Mouse (Mus musculus): Measurements from ENCODE around the gene Arf6.

Arf6 gene

DNA sequence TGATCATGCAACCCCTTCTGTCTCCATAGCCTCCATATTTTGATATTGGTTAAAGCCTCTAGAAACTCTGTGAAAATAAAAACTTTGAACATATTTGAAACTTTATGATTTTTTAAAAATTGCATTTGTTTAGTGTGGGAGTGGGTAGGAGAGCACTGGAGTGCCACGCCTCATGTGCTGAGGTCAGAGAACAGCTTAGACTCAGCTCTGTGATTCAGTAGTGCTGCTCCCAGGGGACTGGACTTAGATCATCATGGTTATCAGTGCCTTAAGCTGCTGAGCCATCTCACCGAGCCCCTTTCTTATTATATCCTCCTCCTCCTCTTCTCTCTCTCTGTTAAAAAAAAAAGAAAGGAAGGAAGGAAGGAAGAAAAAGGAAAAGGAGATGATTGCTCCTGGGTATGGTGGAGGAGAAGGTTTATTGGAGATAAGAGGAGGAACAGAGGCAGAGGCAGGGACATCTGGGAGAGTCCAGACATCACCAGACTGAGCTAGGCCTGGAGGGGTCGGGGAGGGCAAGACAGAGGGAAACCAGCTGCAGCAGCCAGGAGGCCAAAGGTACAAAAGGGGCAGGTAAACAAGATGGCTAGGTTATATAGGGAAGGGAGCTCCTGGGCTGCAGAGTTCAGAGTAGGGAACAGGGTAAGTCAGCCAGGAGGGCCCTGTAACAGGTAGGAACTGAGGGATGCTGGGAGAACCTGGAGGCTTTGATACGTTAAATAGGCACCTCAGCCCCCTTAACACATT, 43.0 kb downstream of the Arf6 start:
- no peak for DNase-seq

DNA sequence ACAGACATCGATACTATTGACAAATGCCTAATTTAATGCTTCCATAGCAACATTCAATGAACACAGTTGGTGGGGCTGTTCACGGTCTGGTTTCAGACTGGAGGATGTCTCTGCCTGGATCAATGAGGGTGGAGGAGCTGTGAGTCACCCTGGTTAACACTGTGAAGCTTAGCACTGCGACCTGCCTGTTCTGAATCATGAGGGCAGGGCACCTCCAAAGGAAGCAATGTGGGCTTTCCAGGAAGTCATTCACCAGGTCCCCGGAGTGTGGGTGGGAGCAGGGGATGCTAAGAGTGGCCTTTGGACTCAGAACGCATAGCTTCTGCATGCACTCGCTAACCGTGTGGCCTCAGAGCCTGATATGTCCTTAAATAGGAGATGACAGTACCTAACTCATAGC, 44.8 kb downstream of the Arf6 start:
- DNase-seq, result no peak

DNA sequence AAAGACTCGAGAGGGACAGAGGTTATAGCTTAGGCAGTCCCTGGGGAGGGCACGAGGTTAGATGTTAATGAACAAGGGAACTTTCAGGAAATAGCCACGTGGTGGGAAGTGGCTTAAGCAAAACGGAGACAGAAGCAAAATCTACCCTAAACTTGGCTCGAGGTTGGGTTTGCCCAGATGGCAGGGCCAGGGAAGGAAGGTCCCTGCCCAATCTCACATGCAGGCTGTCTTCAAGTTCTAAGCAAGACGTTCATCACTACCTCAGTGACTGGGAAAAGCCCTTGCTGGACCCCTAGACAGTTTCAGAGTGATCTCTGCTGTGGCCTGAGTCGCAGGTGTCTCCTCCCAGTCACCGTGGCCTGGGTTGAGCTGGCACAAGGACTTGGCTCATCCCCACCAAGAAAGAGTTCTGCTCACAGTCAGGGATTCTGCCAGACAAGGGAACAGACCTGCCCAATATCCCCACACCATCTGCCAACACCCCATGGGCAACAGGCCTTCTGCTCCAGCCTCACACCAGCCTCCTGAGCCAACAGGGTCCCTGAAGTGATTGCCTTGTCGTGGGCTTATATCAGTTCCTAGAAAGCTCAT, 45.8 kb downstream of the Arf6 start:
- no peak for DNase-seq

DNA sequence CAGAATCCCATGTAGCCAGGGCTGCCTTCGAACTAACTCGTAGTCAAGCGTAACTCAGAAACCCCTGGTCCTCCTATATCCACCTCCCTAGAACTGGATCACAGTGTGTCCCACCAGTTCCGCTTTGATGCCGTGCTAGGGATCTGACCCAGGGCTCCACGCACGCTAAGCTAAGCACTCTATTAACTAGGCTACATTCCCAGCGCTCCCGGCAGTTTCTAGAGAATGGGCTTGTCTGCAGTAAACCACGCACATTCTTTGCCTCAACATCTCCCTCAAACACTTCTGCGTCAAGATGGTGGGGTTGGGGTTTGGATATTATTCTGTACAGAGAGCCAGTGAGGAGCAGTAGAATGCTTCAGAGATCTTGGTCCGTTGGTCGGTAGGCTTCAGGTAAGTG, 46.7 kb downstream of the Arf6 start:
- DNase-seq, result no peak

DNA sequence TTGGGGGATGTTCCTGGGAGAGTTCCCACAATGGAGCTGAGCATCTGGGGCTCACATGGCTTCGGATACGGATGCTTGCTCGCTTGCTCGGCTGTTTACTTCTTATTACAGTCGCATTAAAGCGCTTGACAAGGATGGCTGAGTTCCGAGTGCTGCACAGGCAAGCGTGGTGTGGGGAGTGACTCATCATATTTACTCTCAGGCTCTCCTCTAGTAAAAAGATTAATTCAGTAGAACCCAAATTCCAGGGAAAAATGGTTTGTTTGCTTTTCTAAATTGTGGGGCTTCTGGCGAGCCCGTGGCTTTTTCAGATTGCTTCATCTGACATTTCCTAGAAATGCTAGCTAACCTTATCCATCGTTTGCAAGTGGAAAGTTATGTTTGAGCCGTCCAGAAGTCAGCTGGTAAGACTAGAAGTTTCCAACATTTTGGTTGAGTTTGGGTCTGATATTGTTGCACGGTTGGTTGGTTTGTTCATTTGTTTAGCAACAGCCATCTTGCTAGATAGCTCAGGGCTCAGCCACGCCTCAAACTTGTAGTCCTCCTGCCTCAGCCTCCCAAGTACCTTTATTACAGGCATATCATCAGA, 47.2 kb downstream of the Arf6 start:
- DNase-seq, result no peak

DNA sequence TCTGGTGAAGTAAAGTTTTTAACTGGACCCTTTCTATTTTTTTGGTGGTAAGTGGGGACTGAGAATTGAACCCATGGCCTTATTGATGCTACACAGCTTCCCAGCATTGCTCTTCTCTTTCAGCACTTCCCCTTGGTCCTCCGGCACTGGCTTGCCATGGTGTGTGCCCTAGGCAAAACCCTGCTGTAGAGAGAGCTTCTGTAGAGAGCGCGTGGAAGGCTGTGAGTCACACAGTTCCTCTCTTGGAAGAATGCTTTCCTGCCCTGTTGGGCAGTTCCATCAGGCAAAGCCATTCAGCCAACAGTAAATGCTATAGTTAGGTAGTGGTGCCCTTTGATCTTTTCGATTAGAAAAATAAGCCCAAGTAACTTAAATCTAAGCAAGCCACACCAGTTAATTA, 47.7 kb downstream of the Arf6 start:
- DNase-seq, result no peak

DNA sequence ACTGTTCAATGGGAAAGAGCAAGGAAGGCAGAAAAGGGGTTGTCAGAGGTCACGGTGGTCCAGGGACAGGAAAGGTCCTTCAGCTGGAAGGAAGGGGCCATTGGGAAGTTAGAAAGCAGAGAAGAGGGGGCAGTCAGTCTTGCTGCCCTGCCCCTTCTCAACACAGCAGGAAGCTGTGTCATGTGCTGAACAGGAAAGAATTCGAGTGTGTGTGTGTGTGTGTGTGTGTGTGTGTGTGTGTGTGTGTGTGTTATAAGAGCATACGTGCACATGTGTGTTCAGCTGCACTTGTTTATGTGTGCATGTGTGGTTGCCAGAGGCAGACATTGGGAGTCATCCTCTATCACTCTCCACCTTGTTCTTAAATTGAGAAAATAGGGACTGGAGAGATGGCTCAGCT, 48.8 kb downstream of the Arf6 start:
- no peak for DNase-seq

DNA sequence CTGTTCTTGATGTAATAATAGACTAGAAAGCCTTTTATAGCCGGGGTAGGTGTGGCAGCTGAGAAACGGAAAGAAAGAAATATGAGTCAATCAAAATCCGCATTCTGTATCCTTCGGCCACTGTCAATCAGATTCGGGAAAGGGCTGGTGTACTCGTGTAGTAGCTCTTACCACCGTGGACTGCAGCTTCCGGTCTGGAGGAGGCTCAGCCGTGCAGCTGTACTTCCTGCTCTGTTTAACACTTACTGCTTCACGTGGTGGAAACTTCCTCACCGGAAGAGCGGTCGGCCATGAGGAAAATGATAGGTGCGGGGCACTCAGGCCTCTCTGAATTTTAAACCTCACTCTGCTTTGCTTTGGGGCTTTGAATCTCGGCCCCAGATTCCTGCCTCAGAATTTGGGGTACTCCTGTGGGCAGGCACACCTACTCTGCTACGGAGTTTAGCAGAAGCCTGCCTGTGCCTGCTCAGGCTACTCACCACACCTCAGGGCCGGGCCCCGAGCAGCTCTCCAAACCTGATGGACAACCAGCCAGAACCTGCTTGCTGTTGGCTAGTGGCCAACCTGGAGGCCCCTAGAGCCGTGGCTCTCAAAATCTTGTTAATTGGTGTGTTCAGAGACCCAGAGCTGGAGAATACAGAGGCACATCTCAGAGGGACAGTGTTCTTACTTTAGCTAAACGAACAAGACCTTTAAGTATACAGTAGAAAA, 51.0 kb downstream of the Arf6 start:
- no peak for DNase-seq

All from embryo, embryonic 11 days (tissue).